ENCODE assay signal across 8 mouse cellular contexts in the genomic region with DNA sequence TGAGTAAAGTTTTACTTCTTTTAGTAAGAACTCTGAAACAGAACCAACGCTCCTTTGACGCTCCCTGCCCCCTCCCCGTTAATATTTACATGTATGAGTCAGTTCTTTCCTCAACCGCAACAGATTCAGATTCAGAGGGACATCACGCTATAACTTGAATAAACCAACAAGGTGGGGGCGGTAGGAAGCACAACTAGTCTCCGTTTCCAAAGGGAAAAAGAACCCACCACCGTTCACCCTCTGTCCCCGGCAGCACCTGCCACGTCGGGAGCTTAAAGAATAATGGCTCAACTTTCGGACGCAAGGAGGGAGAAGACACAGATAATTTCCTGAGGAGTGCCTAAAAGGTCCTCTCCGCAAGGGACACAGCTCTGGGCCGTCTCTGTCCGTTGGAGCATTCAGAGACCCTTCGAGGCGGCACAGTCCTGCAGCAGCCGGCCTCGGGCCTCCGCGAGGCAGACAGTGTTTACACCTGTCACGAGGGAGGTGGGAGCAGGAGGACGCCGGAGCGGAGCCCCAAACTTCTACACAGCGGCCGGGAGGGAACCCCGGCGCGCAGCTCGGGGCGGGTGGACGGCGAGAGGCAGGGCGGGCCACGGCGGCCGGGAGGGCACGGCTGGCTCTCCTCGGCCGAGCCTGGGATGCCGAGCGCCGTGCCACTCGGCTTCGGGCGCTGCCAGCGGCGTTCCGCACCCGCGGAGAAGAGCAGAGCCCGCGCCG. TPM values are rescaled to one million over a fixed set of nuclear protein-coding genes. Genes with fewer than 3 reads are reported as not detected.
A peak's percentile ranks its signal among the peaks of the same experiment; 100 is the strongest.
DNase-seq lines count a peak whose midpoint lies in the region; ATAC-seq and TF ChIP-seq lines count a peak whose summit lies in the region.

No protein-coding gene starts in this region.

- H3K4me2 ChIP-seq in intestine, postnatal 0 days (replicated peaks; ENCODE audit: low read depth): peak overlapping the region; percentile 81
- peak overlapping the region; percentile 85 for H3K4me2 ChIP-seq in liver, embryonic 11.5 days
- peak overlapping the region; percentile 81 for H3K4me2 ChIP-seq in midbrain, postnatal 0 days (ENCODE audit: low read depth, low read length, poor library complexity, severe bottlenecking)
- peak overlapping the region; percentile 83 for H3K4me2 ChIP-seq in stomach, postnatal 0 days (replicated peaks; ENCODE audit: low read depth)

- DNase-seq in layer of hippocampus, adult 11-12 months (ENCODE audit: low spot score): peak; percentile 45
- no peak for DNase-seq in layer of hippocampus, adult 9-10 months (ENCODE audit: low spot score)
- peak; percentile 49 for DNase-seq in gastrocnemius, postnatal 14 days
- peak; percentile 68 for DNase-seq in liver, embryonic 11.5 days (ENCODE audit: low spot score)
- peak; percentile 27 for DNase-seq in midbrain, postnatal 0 days (ENCODE audit: low spot score)
- peak; percentile 62 for DNase-seq in stomach, postnatal 0 days (ENCODE audit: low spot score)

- peak; percentile 37 for ATAC-seq in intestine, postnatal 0 days
- ATAC-seq in liver, embryonic 11.5 days (replicated peaks; ENCODE audit: low FRiP score): peak; percentile 55
- peak; percentile 47 for ATAC-seq in midbrain, postnatal 0 days (ENCODE audit: low FRiP score)
- peak; percentile 62 for ATAC-seq in stomach, postnatal 0 days (ENCODE audit: low FRiP score, low TSS enrichment)

- H3K4me1 ChIP-seq in cortical plate, adult 2 months (ENCODE audit: control insufficient read depth, insufficient read depth, low read length): no peaks in the 10 kb centered on the region
- H3K4me1 ChIP-seq in intestine, postnatal 0 days (replicated peaks; ENCODE audit: control insufficient read depth, insufficient read depth, low read length): no peaks in the 10 kb centered on the region; the same call in 1 of the 2 replicates
- H3K4me1 ChIP-seq in liver, embryonic 11.5 days (replicated peaks; ENCODE audit: control insufficient read depth, insufficient read depth, low read length): no peaks in the 10 kb centered on the region
- no peaks in the 10 kb centered on the region for H3K4me1 ChIP-seq in midbrain, postnatal 0 days (ENCODE audit: insufficient read depth, low read length)
- H3K4me1 ChIP-seq in stomach, postnatal 0 days (replicated peaks; ENCODE audit: control insufficient read depth, insufficient read depth): no peaks in the 10 kb centered on the region

- no peak for TF ChIP-seq CTCF in cortical plate, adult 2 months (IDR thresholded peaks at IDR 0.05; ENCODE audit: extremely low read depth, insufficient read depth, low read length)
- 0 out of 2 replicates have a peak, but pooled peaks have one; percentile 6 for TF ChIP-seq CTCF in intestine, postnatal 0 days (IDR thresholded peaks at IDR 0.05; ENCODE audit: low read depth)
- TF ChIP-seq CTCF in midbrain, postnatal 0 days (IDR thresholded peaks at IDR 0.05): peak; percentile 23
- no peak for TF ChIP-seq CTCF in stomach, postnatal 0 days (IDR thresholded peaks at IDR 0.05; ENCODE audit: low read depth)

- WGBS in intestine, postnatal 0 days: under 1% methylated on average over 48 of the region's 56 CpGs
- WGBS in liver, embryonic 11.5 days: under 1% methylated on average over 47 of the region's 56 CpGs
- under 1% methylated on average over 52 of the region's 56 CpGs for WGBS in midbrain, postnatal 0 days
- under 1% methylated on average over 54 of the region's 56 CpGs for WGBS in stomach, postnatal 0 days

- no peaks in the 10 kb centered on the region for H3K27me3 ChIP-seq in intestine, postnatal 0 days (replicated peaks; ENCODE audit: control insufficient read depth, insufficient read depth, low read length)
- H3K27me3 ChIP-seq in liver, embryonic 11.5 days (replicated peaks; ENCODE audit: control insufficient read depth, insufficient read depth, low read length): no peaks in the 10 kb centered on the region
- H3K27me3 ChIP-seq in midbrain, postnatal 0 days (ENCODE audit: insufficient read depth, low read length): no peaks in the 10 kb centered on the region
- H3K27me3 ChIP-seq in stomach, postnatal 0 days (ENCODE audit: control insufficient read depth, insufficient read depth, low read length): no peaks in the 10 kb centered on the region

- no peaks in the 10 kb centered on the region for H3K9me3 ChIP-seq in intestine, postnatal 0 days (ENCODE audit: control insufficient read depth)
- H3K9me3 ChIP-seq in liver, embryonic 11.5 days (ENCODE audit: control insufficient read depth, low read length): no peaks in the 10 kb centered on the region
- no peaks in the 10 kb centered on the region for H3K9me3 ChIP-seq in midbrain, postnatal 0 days (ENCODE audit: low read length)
- H3K9me3 ChIP-seq in stomach, postnatal 0 days (ENCODE audit: control insufficient read depth, low read length): no peaks in the 10 kb centered on the region

- TF ChIP-seq EP300 in stomach, postnatal 0 days (optimal IDR thresholded peaks at IDR 0.05): no peak

- H3K27ac ChIP-seq in cortical plate, adult 2 months (ENCODE audit: insufficient read depth, low read length): peak overlapping the region; percentile 92
- peak overlapping the region; percentile 99 for H3K27ac ChIP-seq in intestine, postnatal 0 days (ENCODE audit: low read depth, low read length)
- H3K27ac ChIP-seq in liver, embryonic 11.5 days (ENCODE audit: low read depth, low read length): peak overlapping the region; percentile 94
- H3K27ac ChIP-seq in midbrain, postnatal 0 days (ENCODE audit: low read depth, low read length): peak overlapping the region; percentile 91
- peak overlapping the region; percentile 97 for H3K27ac ChIP-seq in stomach, postnatal 0 days (replicated peaks)

- intact Hi-C loops in gastrocnemius, postnatal 14 days (cut with DNase I; ENCODE audit: low total_unique reads): no loop called here

- peak overlapping the region; percentile 99 for H3K9ac ChIP-seq in intestine, postnatal 0 days (ENCODE audit: low read depth, low read length)
- H3K9ac ChIP-seq in liver, embryonic 11.5 days (ENCODE audit: low read depth, low read length): peak overlapping the region; percentile 92
- H3K9ac ChIP-seq in midbrain, postnatal 0 days (replicated peaks; ENCODE audit: low read length, poor library complexity, severe bottlenecking): peak overlapping the region; percentile 94
- H3K9ac ChIP-seq in stomach, postnatal 0 days (ENCODE audit: low read length): peak overlapping the region; percentile 89

- no peak for TF ChIP-seq POLR2A in cortical plate, adult 2 months (IDR thresholded peaks at IDR 0.05; ENCODE audit: extremely low read depth, insufficient read depth, low read length)

- peak overlapping the region; percentile 99 for H3K4me3 ChIP-seq in cortical plate, adult 2 months (ENCODE audit: insufficient read depth, low read length)
- H3K4me3 ChIP-seq in intestine, postnatal 0 days (ENCODE audit: low read depth, low read length): peak overlapping the region; percentile 99
- H3K4me3 ChIP-seq in liver, embryonic 11.5 days (ENCODE audit: low read depth, low read length): peak overlapping the region; percentile 98
- H3K4me3 ChIP-seq in midbrain, postnatal 0 days (ENCODE audit: low read depth, low read length): peak overlapping the region; percentile 98
- H3K4me3 ChIP-seq in stomach, postnatal 0 days (ENCODE audit: low read depth, low read length): peak overlapping the region; percentile 99

- H3K36me3 ChIP-seq in intestine, postnatal 0 days (ENCODE audit: control insufficient read depth, insufficient read depth): no peaks in the 10 kb centered on the region
- no peaks in the 10 kb centered on the region for H3K36me3 ChIP-seq in liver, embryonic 11.5 days (ENCODE audit: control insufficient read depth, insufficient read depth, low read length)
- H3K36me3 ChIP-seq in midbrain, postnatal 0 days (ENCODE audit: insufficient read depth, low read length): no peaks in the 10 kb centered on the region
- H3K36me3 ChIP-seq in stomach, postnatal 0 days (ENCODE audit: control insufficient read depth, insufficient read depth, low read length): no peaks in the 10 kb centered on the region

RNA-seq across cellular contexts. Expression of gene Aftph, which starts 0.7 kb away (rescaled TPM):
- polyA plus RNA-seq in cortical plate, adult 2 months (2012; rRNA removed): 82.7 and 98.6 TPM in 2 replicates
- 10 to 100 TPM; 14.2 to 15.7 TPM for total RNA-seq in gastrocnemius, postnatal 14 days (2021)
- polyA plus RNA-seq in intestine, postnatal 0 days (2015; fragmentation: Nextera tagmentation; extraction: Ambion mirVana): 21.3 and 25.4 TPM in 2 replicates
- 24.2 and 26.5 TPM in 2 replicates for polyA plus RNA-seq in liver, embryonic 11.5 days (2014; fragmentation: Nextera tagmentation; extraction: Ambion mirVana)
- 41.2 and 67.4 TPM in 2 replicates for total RNA-seq in midbrain, postnatal 0 days (2014; rRNA removed)
- 22.3 and 23.4 TPM in 2 replicates for polyA plus RNA-seq in midbrain, postnatal 0 days (2015; fragmentation: Nextera tagmentation; extraction: Ambion mirVana)
- polyA plus RNA-seq in stomach, postnatal 0 days (2015; fragmentation: Nextera tagmentation; extraction: Ambion mirVana): 14.8 and 15.3 TPM in 2 replicates

Comparison
In these comparisons a context has a peak if more than half of its experiments do, and no peak if none do; other contexts are left out.
1. CTCF ChIP-seq: peak in intestine, postnatal 0 days (single experiment) and midbrain, postnatal 0 days (single experiment); none in cortical plate, adult 2 months (single experiment) and stomach, postnatal 0 days (single experiment).
2. Peak in every context shown above with its lines, with median percentiles within 50 percentile points of each other: H3K27ac ChIP-seq, H3K4me3 ChIP-seq, ATAC-seq, H3K4me2 ChIP-seq and H3K9ac ChIP-seq.